Mouse (Mus musculus) MEL (cell line): Measurements from ENCODE around the gene Plb1.

Source experiments
- CTCF ChIP-seq, 3 experiments: IDR thresholded peaks in 2 of 3; conservative IDR thresholded peaks in 1 of 3; 2 replicates each; pipeline ENCODE4 v1.5.1; 2011 to 2012; ENCODE audit warnings: low read length in 3 of 3, low read depth in 2 of 3, mild to moderate bottlenecking in 2 of 3, improper control_type of control experiment in 1 of 3, inconsistent platforms in 1 of 3, mixed read lengths in 1 of 3, moderate library complexity in 1 of 3; ENCODE audit not compliant: control insufficient read depth in 1 of 3, insufficient read depth in 1 of 3, poor library complexity in 1 of 3, severe bottlenecking in 1 of 3
- ELF1 ChIP-seq: IDR thresholded peaks from 2 replicates; pipeline ENCODE4 v1.6.1; 2014; ENCODE audit warnings: low read depth, mild to moderate bottlenecking, inconsistent platforms, low read length, improper control_type of control experiment, moderate library complexity
- JUND ChIP-seq: IDR thresholded peaks from 2 replicates; pipeline ENCODE4 v1.6.1; 2011; ENCODE audit warnings: low read depth, mild to moderate bottlenecking, improper control_type of control experiment, low read length
- MXI1 ChIP-seq: IDR thresholded peaks from 2 replicates; pipeline ENCODE4 v1.6.1; 2011; ENCODE audit warnings: mild to moderate bottlenecking, low read depth, low read length, improper control_type of control experiment
- NELFE ChIP-seq: IDR thresholded peaks from 2 replicates; pipeline ENCODE4 v1.6.1; 2011; ENCODE audit warnings: low read depth, low read length, improper control_type of control experiment
- POLR2A ChIP-seq, 2 experiments: IDR thresholded peaks; 2 replicates each; pipeline ENCODE4 v1.6.1; 2011 to 2012; ENCODE audit warnings: low read length in 2 of 2, mild to moderate bottlenecking in 2 of 2, control low read depth in 1 of 2, improper control_type of control experiment in 1 of 2, low read depth in 1 of 2, moderate library complexity in 1 of 2; ENCODE audit not compliant: control insufficient read depth in 1 of 2, insufficient read depth in 1 of 2, poor library complexity in 1 of 2
- POLR2AphosphoS2 ChIP-seq: IDR thresholded peaks from 2 replicates; pipeline ENCODE4 v1.6.1; 2011; ENCODE audit warnings: low read length, improper control_type of control experiment
- RAD21 ChIP-seq: IDR thresholded peaks from 2 replicates; pipeline ENCODE4 v1.6.1; 2011; ENCODE audit warnings: mild to moderate bottlenecking, low read depth, low read length, improper control_type of control experiment
- UBTF ChIP-seq: IDR thresholded peaks from 2 replicates; pipeline ENCODE4 v1.6.1; 2012; ENCODE audit warnings: low read depth, mild to moderate bottlenecking, inconsistent platforms, low read length, improper control_type of control experiment, moderate library complexity, borderline replicate concordance; ENCODE audit not compliant: insufficient read depth
- USF1 ChIP-seq: IDR thresholded peaks from 2 replicates; pipeline ENCODE4 v1.6.1; 2014; ENCODE audit warnings: low read depth, mild to moderate bottlenecking, inconsistent platforms, low read length, improper control_type of control experiment, moderate library complexity
- ZNF384 ChIP-seq: IDR thresholded peaks from 2 replicates; pipeline ENCODE4 v1.6.1; 2012; ENCODE audit warnings: low read depth, mild to moderate bottlenecking, inconsistent platforms, low read length, improper control_type of control experiment

DNA sequence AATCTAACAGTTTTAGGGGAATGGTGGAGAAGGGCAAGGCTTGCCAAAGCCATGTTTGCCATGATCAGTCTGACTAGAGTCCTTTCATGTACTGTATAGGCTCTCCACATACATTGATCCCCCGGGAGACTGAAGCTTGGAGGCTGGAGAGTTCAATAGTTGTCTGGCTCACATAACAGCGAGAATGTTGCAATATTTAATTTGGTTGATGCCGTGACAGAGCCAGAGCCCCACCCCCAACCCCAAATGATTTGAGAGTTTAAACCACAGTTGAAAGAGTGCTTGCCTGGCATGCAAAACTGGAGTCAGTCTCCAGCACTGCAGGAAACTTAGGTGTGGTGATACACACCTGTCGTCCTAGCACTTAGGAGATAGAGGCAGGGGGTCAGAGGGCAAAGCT is 49.8 kb downstream of the Plb1 start:
- TF ChIP-seq POLR2A (IDR thresholded peaks at IDR 0.05; ENCODE audit: control insufficient read depth in 1 of 2, insufficient read depth in 1 of 2, low read depth in 1 of 2, low read length in 2 of 2, poor library complexity in 1 of 2) = no peak
- no peak for TF ChIP-seq RAD21
- no peak for TF ChIP-seq UBTF
- TF ChIP-seq CTCF (IDR thresholded peaks at IDR 0.05 in 2 of 3, conservative IDR thresholded peaks at IDR 0.05 in 1 of 3; ENCODE audit: control insufficient read depth in 1 of 3, insufficient read depth in 1 of 3, low read depth in 2 of 3, low read length in 3 of 3, poor library complexity in 1 of 3, severe bottlenecking in 1 of 3) = no peak
- TF ChIP-seq POLR2AphosphoS2 = no peak
- no peak for TF ChIP-seq NELFE
- TF ChIP-seq ELF1 = no peak
- no peak for TF ChIP-seq USF1
- no peak for TF ChIP-seq ZNF384
- no peak for TF ChIP-seq MXI1
- TF ChIP-seq JUND = no peak
